Comparison of ENCODE assay signal across 25 mouse cellular contexts in the genomic region with DNA sequence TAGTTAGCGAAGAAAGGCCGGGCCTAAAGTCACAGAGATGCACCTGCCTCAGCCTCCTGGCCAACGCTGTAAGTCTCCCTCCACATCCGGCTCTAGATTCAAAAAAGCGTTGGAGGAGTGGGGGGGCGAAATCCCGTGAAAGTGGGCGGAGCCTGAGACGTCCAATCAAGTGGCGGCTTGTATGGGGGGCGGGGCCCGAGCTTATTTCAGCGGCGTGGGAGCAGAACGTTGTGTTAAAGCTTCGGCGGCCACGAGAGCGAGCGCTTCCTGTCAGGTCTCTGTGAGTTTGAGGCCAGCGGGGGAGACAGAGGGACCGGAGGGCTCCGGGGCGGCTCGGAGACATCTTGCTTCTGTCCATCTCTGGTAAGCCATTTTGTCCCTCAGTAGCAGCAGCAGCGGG. TPM values are rescaled to one million over a fixed set of nuclear protein-coding genes. Genes with fewer than 3 reads are reported as not detected.
DNase-seq lines count a peak whose midpoint lies in the region; ATAC-seq lines count a peak whose summit lies in the region.
"Had no signal": no experiment of that assay in that cellular context is flagged by ENCODE, and none has a peak within 500 bp of the region (broad histone marks: within the 10 kb centered on the region; RNA-seq: fewer than 3 reads in every experiment).

TSS of gene Pramel1 (plus strand) at position 248 of the 400 bp plus-strand sequence.

- 83% methylated on average over 26 of the region's 26 CpGs for WGBS in midbrain, embryonic 14.5 days

- no peaks in the 10 kb centered on the region for H3K27me3 ChIP-seq in midbrain, embryonic 14.5 days (ENCODE audit: control insufficient read depth, insufficient read depth, low read length)
- H3K27me3 ChIP-seq: embryonic facial prominence, embryonic 12.5 days; forebrain, embryonic 15.5 days; heart, embryonic 15.5 days; hindbrain, embryonic 12.5 days; Patski had no signal

- peaks cover 4% of the 10 kb centered on the region; the same call in 1 of the 2 replicates for H3K9me3 ChIP-seq in midbrain, embryonic 14.5 days (ENCODE audit: control insufficient read depth, low read length)
- H3K9me3 ChIP-seq: forebrain, embryonic 15.5 days; heart, embryonic 15.5 days had no signal

- ATAC-seq in midbrain, embryonic 14.5 days (ENCODE audit: low FRiP score, low TSS enrichment) = no peak
- ATAC-seq: forebrain, embryonic 15.5 days; hindbrain, embryonic 16.5 days; inflammation-experienced regulatory T-cells, adult 6 months; Patski had no signal

- no peak within 1 kb of the TSS for H3K4me3 ChIP-seq in midbrain, embryonic 14.5 days (replicated peaks; ENCODE audit: low read depth, low read length)
- H3K4me3 ChIP-seq: embryonic facial prominence, embryonic 12.5 days; forebrain, embryonic 15.5 days; heart, adult 2 months; heart, embryonic 15.5 days; hindbrain, embryonic 12.5 days had no signal

- no peak within 1 kb of the TSS for H3K27ac ChIP-seq in midbrain, embryonic 14.5 days (replicated peaks; ENCODE audit: low read depth, low read length)
- H3K27ac ChIP-seq: embryonic facial prominence, embryonic 12.5 days; forebrain, embryonic 15.5 days; heart, adult 2 months; heart, embryonic 15.5 days; hindbrain, embryonic 12.5 days had no signal

- no peak within 1 kb of the TSS for H3K9ac ChIP-seq in midbrain, embryonic 14.5 days (replicated peaks; ENCODE audit: low read length)
- H3K9ac ChIP-seq: embryonic facial prominence, embryonic 12.5 days; forebrain, embryonic 15.5 days; heart, embryonic 15.5 days; hindbrain, embryonic 12.5 days had no signal

- no peaks in the 10 kb centered on the region for H3K36me3 ChIP-seq in midbrain, embryonic 14.5 days (ENCODE audit: control insufficient read depth, insufficient read depth, low read length)
- H3K36me3 ChIP-seq: embryonic facial prominence, embryonic 12.5 days; forebrain, embryonic 15.5 days; heart, embryonic 15.5 days; hindbrain, embryonic 12.5 days had no signal

- H3K4me1 ChIP-seq in midbrain, embryonic 14.5 days (ENCODE audit: control insufficient read depth, insufficient read depth, low read length) = no peaks in the 10 kb centered on the region
- H3K4me1 ChIP-seq: embryonic facial prominence, embryonic 12.5 days; forebrain, embryonic 15.5 days; heart, embryonic 15.5 days; hindbrain, embryonic 12.5 days had no signal

- DNase-seq in lung, postnatal 10 days = peak; percentile 8
- DNase-seq in lung, postnatal 14 days = no peak
- peak; percentile 87 for DNase-seq in R1 (ENCODE audit: low read depth, low spot score)
- DNase-seq in testis, postnatal 10 days (ENCODE audit: low spot score) = peak; percentile 79
- DNase-seq in neural tube, embryonic 10.5 days (ENCODE audit: extremely low spot score, low spot score) = no peak
- no peak for DNase-seq in midbrain, embryonic 14.5 days
- DNase-seq: adrenal gland, postnatal 10 days; cerebellum, adult 11 months; cerebellum, adult 8-10 months; cerebellum, postnatal 14 days; embryo, embryonic 11 days; gastrocnemius, postnatal 10 days; heart, adult 2 months; heart, postnatal 36 days had no signal

- no peak within 1 kb of the TSS for H3K4me2 ChIP-seq in midbrain, embryonic 14.5 days (ENCODE audit: low read length)
- H3K4me2 ChIP-seq: embryonic facial prominence, embryonic 12.5 days; forebrain, embryonic 15.5 days; heart, embryonic 11.5 days; heart, embryonic 15.5 days; hindbrain, embryonic 12.5 days had no signal

RNA-seq across cellular contexts. Expression of gene Pramel1, which starts in this region (rescaled TPM):
- not detected in 2 replicates for polyA plus RNA-seq in midbrain, embryonic 14.5 days (2014; fragmentation: Nextera tagmentation; extraction: Ambion mirVana)
- polyA plus RNA-seq: brain, embryonic 14.5 days; embryonic facial prominence, embryonic 12.5 days; forebrain, embryonic 11.5 days; forebrain, embryonic 15.5 days; gonadal fat pad, adult 2 months; heart, adult 2 months; heart, embryonic 11.5 days; heart, embryonic 15.5 days; hindbrain, embryonic 12.5 days; hindbrain, embryonic 16.5 days; inflammation-experienced regulatory T-cells, adult 6 months; Patski had no signal

Comparison
In these comparisons a context has a peak if more than half of its experiments do, and no peak if none do; other contexts are left out.
1. DNase-seq: peak in lung, postnatal 10 days (single experiment), R1 (single experiment) and testis, postnatal 10 days (single experiment); none in lung, postnatal 14 days (single experiment), neural tube, embryonic 10.5 days (single experiment) and midbrain, embryonic 14.5 days (single experiment).